Mouse (Mus musculus): ENCODE measurements around the gene 3110082I17Rik.

Gene 3110082I17Rik

DNA sequence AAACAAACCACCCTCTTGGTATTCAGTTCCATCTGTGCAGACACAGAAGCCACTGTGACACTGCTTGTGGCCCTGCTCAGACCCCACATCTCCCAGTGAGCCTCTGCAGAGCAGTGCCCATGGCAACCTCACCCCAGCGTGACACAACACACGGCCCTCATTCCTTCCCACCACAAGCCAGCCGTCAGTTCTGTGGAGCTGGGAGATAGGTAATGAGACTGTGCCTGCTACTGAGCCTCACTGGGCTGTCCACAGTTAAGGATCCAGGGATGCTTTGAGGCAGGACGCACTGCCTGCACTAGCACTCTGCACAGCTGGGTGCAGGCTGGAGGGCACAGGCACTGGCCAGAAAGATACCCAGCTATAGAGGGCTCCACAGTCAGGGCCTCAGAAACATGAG, 10.4 kb downstream of the 3110082I17Rik start:
- DNase-seq: peak; percentile 32 to 35

DNA sequence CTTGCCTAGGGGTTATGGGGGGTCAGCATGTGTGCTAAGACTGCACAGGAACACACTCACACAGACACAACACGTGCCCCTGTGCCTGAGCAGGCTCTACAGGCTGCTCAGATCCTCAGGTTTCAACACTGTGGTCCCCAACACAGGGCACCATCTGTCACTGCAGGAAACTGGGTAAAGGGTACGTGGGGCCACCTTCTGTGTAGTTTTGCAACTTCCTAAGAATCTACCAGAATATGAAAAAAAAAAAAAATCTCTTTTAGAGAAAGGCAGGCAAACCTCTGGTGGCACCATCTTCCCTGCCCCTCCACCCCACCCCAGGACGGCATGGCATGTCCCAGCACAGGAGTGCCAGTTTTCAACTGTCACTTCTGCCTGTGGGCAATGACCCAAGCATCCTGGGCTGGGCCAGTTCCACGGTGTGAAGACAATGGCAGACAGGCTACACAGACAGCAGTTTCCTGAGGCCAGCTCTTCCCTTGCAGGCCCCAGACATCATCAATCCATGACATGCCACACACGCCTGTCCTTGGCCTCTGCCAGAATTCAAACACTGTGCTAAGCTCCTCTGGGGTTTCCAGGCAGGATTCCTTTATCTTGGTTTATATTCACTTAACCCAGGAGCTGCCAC, 11.1 kb downstream of the 3110082I17Rik start:
- DNase-seq: peak; percentile 74 to 77

DNA sequence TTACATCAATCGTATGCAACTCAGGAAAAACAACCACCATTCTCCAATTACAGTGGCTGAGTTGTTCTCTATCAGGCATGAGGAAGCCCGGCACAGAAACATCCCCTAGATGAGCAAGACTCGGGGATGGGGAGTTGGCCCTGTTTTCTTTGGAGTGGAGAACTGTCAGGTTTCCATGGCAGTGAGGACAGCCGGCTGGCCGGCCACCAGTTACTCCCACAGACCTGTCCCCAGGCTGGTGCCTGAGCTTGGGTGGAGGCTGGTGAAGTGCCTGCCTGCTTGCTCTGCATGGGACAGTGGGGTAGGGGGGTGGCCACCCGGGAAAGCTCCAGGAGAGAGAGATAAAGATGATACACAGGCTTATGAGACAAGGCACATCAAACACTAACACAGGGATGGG, 12.3 kb downstream of the 3110082I17Rik start:
- DNase-seq: peak; percentile 62 to 67

DNA sequence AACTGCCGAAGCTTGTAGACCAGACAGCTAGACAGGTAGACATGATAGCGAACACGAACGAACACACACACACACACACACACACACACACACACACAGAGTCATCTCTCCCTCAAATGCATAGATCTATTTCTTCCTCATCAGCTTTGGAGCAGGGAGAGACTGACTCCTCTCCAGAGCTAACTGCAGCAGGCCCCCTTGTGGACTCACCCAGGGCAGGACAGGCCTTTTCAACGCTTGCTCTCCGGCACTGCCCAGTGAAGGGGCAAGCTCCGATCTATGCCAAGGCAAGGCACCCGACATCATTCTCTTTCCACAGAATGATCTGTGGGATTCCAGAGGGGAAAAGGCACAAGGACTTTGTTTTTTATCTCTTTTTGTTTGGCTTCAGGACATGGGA, 15.1 kb downstream of the 3110082I17Rik start:
- DNase-seq: peak; percentile 61 to 63

DNA sequence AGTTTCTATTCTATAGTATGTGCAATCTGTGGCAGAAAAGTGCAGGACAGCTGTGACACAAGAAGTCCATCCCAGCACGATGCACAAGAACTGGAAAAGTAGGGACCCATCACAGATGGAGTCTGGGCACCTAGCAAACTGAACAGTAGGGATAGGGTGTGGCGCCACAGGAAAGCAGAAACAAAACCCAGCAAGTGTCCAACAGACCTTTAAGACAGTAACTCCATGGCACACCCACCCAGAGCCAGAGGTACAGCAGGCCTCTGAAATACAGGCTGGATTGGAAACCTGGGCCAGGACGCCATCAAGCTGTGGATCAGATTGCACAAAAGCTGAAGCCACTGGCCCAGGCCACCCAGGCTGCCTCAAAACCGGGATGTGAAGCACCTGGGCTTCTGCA, 17.4 kb downstream of the 3110082I17Rik start:
- no peak for DNase-seq

DNA sequence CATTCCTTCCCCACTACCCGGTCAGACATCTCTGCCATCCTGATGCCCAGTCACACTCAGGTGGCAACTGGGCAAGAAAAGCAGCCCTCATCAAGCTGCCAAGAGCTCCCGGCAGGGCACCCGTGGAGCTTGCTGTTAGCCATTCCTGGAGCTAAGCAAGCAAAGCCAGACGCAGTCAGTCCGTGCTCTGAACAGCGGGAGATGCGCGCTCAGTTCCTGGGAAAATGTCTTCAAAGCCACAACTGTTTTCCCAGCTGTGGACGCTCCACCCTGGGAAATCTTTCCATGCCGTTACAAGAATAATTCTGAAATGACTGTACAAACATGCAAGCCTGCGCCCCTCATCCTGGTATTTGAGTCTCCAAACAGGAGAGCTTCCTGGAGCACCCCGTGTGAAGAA, 17.9 kb downstream of the 3110082I17Rik start:
- DNase-seq: peak; percentile 45 to 65

DNA sequence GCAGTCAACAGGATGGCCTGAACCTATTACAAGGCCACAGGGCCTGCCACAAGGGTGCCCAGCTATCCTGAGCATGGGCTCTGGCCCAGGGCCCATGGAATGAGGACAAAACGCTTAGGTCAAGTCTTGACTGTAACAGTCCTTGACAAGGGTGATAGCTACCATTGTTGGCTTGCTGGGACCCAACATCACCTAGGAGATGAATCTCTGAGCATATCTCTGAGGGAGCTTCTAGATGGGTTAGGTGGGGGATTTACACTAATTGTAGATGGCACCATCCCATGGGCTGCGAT, 18.7 kb downstream of the 3110082I17Rik start:
- no peak for DNase-seq

DNA sequence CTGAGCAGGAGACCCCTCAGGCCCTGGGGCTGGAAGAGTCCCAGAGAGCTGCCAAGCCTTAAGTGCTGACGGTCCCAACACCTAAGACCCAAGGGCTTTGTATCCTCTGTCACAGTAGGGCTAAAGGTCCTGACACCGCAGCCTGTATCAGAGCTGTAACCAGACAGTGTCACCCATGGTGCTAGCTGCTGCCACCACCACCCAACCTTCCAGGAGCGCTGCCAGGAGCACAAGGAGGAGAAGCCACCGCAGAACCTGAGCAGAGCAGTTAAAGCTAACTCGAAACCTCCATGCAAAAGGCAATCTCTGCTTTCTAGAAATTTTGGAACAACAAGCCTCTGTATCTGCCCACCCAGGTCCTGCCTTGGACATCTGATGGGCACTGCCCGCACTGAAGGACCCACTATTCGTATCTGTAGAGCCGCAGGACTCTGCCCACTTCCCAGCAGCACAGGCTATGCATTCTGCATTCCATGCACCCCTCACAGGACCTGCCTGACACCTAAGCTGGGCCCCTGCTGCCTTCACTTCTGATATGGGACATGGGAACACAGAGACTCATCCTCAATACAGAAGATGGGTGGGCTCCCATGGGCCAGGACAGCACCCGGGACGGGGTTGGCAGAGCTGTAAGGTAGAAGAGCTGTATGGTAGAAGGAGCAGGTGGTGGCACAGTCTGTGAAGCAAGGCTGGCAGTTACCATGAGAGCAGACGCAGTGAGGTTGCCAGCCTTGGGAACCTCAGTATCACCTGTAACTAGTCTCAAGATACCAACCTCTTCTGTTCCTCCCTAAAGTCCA, 19.2 kb downstream of the 3110082I17Rik start:
- peak; percentile 63 to 65 for DNase-seq

DNA sequence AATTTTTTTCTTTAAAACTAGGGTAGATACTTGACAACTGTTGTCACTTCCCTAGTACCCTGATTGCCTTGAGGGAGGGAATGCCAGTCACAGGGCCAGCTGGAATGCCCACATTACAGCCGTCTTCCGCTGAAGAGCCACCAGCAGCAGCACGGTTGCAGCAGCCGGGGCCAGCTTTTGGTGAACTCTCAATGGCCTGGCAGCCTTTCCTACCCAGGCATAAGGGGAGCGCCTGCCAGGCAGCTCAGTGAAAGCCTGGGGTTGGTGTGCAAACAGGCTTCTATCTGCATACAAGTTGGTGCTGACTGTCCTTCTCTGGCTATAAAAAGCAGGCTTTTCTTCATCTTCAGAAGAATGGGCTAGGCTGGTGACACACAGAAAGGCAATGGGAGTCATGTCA, 19.9 kb downstream of the 3110082I17Rik start:
- peak; percentile 74 to 81 for DNase-seq

DNA sequence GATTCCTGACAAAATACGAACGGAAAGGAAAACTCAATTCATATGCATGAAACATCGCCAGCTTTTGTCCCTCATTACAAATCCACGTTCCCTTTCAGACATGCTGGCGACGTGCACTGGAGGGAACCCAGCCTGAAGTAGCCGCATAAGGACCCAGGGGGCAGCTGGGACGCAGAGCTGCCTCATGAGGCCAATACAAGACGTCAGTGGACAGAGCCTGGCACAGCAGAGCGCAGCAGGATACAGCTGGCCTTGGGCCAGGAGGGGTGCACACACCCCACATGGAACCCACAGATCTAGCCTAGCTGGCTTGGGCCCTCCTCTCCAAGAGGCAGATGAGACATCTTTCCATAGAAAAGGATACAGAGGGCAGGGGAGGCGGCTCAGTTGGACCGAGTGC, 21.9 kb downstream of the 3110082I17Rik start:
- DNase-seq: peak in 1 of 2 experiments; percentile 56

DNA sequence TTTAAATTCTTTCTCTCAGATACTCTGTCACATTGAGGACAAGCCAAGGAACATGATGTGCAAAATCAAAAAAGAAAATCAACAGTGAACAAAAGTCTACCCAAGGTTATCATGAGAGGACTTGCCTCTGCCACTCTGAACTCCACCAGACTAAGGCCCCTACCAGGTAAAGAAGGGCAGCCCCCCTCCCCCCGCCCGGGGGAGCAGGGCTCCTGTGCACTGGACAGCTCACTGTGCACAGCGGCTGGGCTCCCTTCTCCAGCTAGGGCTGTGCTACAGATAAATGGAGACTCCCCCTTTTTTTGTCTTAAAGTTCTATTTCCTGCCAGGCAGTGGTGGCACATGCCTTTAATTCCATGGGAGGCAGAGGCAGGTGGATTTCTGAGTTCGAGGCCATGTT, 22.6 kb downstream of the 3110082I17Rik start:
- no peak for DNase-seq

DNA sequence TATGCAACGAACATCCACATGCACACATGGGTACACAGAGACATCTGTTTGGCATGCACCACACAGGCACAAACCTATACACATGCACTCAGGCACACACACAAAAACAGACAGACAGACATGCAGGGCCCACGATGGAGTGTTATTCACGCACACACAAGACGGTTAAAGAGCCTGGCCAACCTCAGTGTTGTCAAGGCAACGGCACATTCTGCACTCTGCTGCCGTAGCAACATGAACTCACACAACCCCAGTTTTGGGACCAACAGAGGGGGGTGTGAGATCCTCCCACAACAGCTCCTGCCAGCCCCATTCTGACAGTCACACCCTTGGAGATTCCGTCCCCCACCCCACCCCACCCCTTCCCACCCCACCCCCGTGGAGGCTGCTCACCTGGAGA, 25.4 kb downstream of the 3110082I17Rik start:
- DNase-seq: peak; percentile 60 to 67

DNA sequence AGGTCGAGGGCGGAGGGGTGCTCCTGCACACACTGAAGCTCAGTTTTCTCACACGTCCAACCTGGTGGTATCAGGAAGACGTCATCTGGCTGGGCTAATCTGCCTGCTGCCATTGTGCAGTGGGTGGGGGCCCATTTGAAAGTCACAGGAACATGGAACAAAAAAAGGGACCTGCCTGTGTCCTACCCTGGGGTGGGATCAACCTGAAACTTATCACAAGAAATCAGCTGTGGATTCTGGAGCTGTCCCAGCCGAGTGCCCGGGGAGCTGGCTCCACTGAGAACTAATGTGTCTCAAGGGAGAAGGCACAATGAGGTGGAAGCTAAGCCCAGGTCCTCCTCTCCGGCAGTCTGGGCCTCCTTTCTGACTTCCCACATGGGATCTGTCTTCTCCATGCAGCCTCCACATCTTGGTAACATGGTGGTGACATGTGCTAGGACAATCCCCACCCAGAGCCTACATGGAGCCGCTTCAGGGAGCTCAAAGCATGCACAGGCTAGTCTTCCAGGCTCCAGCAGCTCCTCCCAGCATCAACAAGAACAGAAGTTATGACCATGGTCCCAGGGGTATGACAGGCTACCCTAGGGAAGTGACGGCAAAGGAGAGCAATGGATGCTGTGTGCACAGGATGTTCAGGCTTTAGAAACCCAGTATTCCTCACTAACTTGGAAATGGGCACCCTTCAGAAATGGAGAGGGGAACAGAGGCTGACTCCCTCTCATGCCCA, 26.3 kb downstream of the 3110082I17Rik start:
- no peak for DNase-seq

DNA sequence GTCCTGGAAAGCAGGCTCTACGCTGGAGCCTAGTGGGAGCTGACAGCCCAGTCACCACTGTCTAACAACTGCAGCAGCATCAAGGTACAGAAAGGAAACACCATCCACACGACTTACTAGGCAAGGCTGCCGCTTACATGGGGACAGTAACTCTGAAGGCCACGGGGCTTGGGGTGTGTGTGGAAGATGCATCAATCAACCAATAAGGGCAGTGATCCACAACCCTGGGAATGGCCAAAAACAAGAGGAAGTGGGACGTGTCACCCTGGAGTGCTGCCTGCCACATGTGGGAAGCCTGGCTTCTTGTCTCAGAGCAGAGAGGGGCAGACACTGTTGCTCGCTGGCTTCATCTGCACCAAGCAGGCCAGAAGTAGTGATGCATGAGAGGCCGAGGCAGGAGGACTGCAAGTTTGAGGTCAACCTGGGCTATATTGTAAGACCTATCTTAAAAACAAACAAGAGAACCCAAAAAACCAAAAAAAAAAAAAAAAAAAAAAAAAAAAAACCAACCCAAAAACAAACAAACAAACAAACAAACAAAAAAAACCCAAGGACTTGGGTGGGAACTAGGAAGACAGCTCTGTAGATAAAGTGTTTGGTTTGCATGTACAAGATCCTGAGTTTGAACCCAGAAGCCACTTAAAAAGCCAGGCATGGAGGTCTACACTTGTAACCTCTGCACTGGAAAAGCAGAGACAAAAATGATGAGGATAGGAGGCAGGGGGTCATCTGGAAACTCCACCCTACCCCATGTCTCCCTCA, 27.4 kb downstream of the 3110082I17Rik start:
- no peak for DNase-seq

DNA sequence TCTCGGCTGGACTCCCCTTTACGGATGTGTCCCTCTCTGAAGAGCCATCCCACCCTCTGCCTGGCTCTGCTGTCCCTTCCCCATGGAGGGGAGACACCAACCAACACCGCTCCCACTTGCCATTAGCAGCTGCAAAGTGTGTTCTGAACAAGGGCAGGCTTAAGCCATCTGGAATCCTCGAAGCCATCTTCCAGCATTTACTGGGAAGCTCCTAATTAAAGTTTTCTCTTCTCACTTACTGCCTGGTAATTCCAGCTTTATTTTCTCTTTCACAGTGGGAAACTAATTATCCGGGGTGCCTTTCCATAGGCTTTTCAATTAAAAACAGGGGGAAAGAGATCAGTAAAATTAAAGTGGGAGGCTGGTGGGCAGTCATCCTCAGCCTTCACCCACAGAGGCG, 28.0 kb downstream of the 3110082I17Rik start:
- no peak for DNase-seq

DNA sequence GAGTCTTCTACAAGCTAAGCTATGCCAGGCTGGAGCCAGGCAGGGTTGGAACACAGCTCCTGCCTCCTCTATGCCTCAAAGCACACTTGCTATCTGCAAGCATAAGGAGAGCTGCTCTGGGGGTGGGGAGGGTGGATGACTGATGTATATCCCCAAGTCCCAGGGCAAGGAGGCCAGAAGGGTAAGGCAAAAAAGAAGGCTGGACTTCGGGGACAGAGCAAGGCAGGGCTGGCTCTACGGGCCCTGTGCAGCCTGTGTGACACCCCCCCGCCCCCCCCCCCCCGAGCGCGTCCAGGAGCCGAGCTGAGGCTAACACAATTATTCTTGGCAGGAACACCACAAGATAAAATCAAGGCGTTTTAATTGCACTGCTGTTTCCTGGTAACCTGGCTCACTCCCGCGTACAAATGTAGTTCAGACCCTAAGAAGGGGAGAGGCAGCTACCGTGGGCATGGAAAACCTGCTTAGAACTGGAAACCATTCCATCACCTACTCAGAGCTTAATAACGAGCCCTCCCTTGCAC, 30.4 kb downstream of the 3110082I17Rik start:
- peak; percentile 50 to 65 for DNase-seq

DNA sequence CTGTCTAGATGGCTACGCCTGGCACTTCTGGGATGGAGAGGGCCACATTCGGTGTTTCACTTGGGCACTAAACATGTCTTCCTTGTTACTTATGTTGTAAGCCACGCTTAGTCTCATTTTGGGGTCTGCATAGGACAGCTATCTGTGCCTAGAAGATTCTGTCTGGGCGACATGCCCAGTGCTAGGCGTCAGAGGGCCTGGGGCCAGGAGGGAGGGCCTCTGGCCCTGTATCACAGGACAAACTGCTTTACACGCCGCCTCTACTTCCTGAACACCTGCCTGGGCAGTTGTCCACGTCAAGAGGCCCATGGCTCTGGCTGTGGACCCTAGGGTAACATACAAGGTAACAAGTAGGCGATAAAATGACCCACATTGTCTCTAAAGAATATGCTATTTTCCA, 32.3 kb downstream of the 3110082I17Rik start:
- peak; percentile 84 to 89 for DNase-seq

DNA sequence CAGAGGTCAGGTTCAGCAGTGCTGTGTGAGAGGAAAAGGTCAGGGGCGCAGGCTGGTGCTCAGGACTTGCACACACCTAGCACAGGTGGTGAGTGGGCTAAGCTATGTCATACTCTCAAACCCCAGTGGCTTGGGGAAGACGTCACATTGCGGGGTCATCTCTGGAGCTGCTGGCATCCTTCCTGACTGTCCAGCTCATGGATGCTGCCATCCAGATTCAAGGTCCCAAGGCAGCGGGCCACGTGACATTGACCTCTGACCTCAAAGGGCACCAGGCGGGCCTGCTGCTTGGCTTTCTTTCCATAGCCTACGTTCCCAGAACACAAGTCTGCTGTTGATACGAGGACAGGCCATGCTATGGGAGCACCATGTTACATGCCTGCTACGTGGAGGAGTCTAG, 33.3 kb downstream of the 3110082I17Rik start:
- DNase-seq: no peak

DNA sequence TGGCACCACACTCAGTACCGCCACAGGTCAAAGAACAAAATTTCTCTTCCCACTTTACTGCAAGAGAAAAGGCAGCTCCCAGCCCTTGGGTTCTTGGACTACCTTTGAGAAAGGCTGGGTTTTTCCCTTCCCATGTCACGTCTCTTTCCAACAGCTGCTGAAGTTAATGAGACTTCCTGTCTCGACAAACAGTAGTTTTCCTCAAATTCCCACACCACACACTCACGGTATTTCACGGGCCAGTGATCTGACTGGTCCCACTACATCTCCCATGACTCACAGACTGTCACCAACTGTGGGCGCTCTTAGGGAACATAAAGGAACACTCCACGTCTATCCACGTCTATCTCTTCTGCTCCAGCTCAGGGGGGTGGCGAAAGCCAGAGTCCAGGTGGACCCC, 35.1 kb downstream of the 3110082I17Rik start:
- DNase-seq: no peak

DNA sequence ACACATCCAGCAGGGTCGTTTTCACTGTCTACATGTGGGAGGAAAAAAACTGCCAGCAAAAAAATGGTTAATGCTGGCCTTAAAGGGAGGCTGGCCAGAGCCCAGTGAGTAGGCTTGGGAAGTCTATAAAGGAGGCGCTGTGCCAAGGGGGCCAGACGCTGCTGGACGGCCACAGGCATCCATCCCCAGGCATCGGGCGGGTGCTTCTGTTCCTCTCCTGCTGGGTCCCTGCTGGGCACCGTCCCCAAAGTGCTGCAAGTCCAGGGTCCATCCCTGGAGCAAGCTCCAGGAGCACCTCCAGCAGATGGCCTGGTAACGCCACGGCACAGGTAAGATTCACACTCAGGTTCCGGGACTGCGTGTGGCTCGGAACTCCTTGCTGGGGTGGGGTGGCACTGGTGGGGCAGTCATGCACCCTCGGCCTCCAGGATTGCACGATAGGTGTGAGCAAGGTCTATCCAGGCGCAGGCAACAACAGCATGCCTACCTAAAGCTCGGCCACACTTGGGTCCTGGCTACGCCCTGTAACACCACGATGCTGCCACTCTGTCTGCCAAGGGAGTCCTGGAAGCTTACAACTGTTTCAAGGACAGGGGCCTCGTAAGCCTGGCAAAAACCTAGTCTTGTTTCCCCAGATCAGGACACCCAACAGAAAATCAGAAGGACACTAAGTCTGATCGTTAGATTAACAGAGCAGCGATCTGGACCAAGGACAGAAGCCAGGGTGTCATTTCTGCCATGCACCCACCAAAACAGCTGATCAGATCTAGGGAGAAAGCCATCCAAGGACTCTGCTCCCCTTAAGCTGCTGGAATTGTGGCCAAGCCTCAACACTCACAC, 37.1 kb downstream of the 3110082I17Rik start, which contains the start of gene Gper1:
Gper1 (plus strand) TSS at position 126 of the 840 bp plus-strand sequence.
- peak; percentile 91 to 94 for DNase-seq

DNA sequence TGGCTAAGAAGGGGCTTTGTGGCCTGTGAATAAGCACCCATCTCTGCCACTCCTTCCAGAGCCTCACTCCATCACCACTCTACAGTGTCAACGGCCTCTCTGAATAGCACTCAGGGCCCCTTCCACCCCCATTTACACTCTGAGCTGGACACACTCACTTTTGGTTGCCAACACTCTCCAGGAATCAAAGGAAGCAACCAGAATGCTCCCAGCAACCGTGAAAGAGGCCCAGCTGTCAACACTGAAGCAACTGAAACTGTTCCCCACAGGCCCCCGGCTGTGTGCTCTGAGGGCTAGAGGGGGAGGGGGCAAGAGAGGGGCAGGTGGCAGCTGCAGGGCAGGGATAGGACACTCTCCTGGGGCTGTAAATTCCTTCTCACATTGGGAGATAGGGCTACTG, 41.7 kb downstream of the 3110082I17Rik start:
- peak; percentile 64 to 74 for DNase-seq

DNA sequence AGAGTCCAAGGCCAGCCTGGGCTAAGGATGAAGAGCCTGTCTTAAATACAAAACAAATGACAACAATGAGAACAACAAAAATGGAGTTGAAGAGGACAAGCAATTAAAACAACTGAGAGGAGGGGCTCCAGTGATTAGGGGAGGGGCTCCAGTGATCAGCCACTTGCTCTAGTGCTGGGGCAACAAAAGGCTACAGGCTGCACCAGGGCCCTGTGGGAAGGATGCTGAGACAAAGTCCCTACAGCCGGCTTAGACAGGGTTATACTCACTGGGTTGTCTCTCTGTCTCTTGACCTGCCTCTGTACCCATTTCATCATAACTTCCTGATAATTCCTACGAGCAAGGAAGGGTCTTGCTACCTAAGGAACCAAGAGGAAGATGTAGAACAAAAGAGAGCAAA, 42.2 kb downstream of the 3110082I17Rik start:
- DNase-seq: no peak

All from cerebellum, postnatal 10 days (tissue).